ENCODE assay signal across 7 mouse cellular contexts in genomic region chr5:82346672-82347071, GRCm38 (mm10).
DNase-seq lines count a peak whose midpoint lies in the region; ATAC-seq and TF ChIP-seq lines count a peak whose summit lies in the region.

No protein-coding gene starts in this region.

- H3K4me3 ChIP-seq in E14TG2a.4 (replicated peaks; ENCODE audit: low read length): no peak overlapping the region
- no peak overlapping the region for H3K4me3 ChIP-seq in embryonic facial prominence, embryonic 10.5 days
- no peak overlapping the region for H3K4me3 ChIP-seq in hindbrain, embryonic 10.5 days
- H3K4me3 ChIP-seq in midbrain, embryonic 11.5 days (ENCODE audit: low read depth, low read length): no peak overlapping the region

- H3K9ac ChIP-seq in midbrain, embryonic 11.5 days (ENCODE audit: low read length): no peak overlapping the region

- no peak overlapping the region for H3K27ac ChIP-seq in embryonic facial prominence, embryonic 10.5 days (replicated peaks)
- H3K27ac ChIP-seq in hindbrain, embryonic 10.5 days: no peak overlapping the region
- H3K27ac ChIP-seq in midbrain, embryonic 11.5 days (ENCODE audit: low read depth, low read length): no peak overlapping the region

- no peaks in the 10 kb centered on the region for H3K36me3 ChIP-seq in E14TG2a.4 (ENCODE audit: insufficient read depth, low read length)
- H3K36me3 ChIP-seq in embryonic facial prominence, embryonic 10.5 days (replicated peaks): no peaks in the 10 kb centered on the region
- no peaks in the 10 kb centered on the region for H3K36me3 ChIP-seq in hindbrain, embryonic 10.5 days
- H3K36me3 ChIP-seq in midbrain, embryonic 11.5 days (ENCODE audit: control insufficient read depth, insufficient read depth, low read length): no peaks in the 10 kb centered on the region

- 11% methylated on average over 7 of the region's 7 CpGs for WGBS in embryonic facial prominence, embryonic 10.5 days
- 8% methylated on average over 7 of the region's 7 CpGs for WGBS in hindbrain, embryonic 10.5 days
- 11% methylated on average over 7 of the region's 7 CpGs for WGBS in midbrain, embryonic 11.5 days

- TF ChIP-seq CTCF in E14TG2a.4 (conservative IDR thresholded peaks at IDR 0.05; ENCODE audit: low read length): peak; percentile 67

- DNase-seq in adipocyte (ENCODE audit: low spot score): peak; percentile 87
- DNase-seq in embryonic facial prominence, embryonic 10.5 days (ENCODE audit: low spot score): peak; percentile 57
- DNase-seq in hindbrain, embryonic 10.5 days (ENCODE audit: low spot score): peak; percentile 49
- peak; percentile 54 for DNase-seq in layer of hippocampus, adult 9-11 months
- peak; percentile 97 for DNase-seq in midbrain, embryonic 11.5 days (ENCODE audit: low spot score, missing footprints)
- peak; percentile 62 for DNase-seq in testis, postnatal 10 days (ENCODE audit: low spot score)

- H3K4me2 ChIP-seq in midbrain, embryonic 11.5 days: no peak overlapping the region

- peak; percentile 75; the same call in 1 of the 2 replicates for ATAC-seq in midbrain, embryonic 11.5 days (ENCODE audit: low FRiP score)

- no peaks in the 10 kb centered on the region for H3K4me1 ChIP-seq in E14TG2a.4 (replicated peaks; ENCODE audit: low read depth, low read length)
- no peaks in the 10 kb centered on the region for H3K4me1 ChIP-seq in embryonic facial prominence, embryonic 10.5 days
- H3K4me1 ChIP-seq in hindbrain, embryonic 10.5 days (replicated peaks): no peaks in the 10 kb centered on the region
- no peaks in the 10 kb centered on the region for H3K4me1 ChIP-seq in midbrain, embryonic 11.5 days (ENCODE audit: control insufficient read depth, insufficient read depth, low read length)

- H3K27me3 ChIP-seq in E14TG2a.4 (ENCODE audit: insufficient read depth, low read length): no peaks in the 10 kb centered on the region
- no peaks in the 10 kb centered on the region for H3K27me3 ChIP-seq in embryonic facial prominence, embryonic 10.5 days (replicated peaks; ENCODE audit: low read depth, poor library complexity, severe bottlenecking)
- H3K27me3 ChIP-seq in hindbrain, embryonic 10.5 days (ENCODE audit: insufficient read depth, poor library complexity, severe bottlenecking): no peaks in the 10 kb centered on the region
- H3K27me3 ChIP-seq in midbrain, embryonic 11.5 days (ENCODE audit: control insufficient read depth, insufficient read depth, low read length): no peaks in the 10 kb centered on the region

- H3K9me3 ChIP-seq in E14TG2a.4 (ENCODE audit: low read length): no peaks in the 10 kb centered on the region
- no peaks in the 10 kb centered on the region for H3K9me3 ChIP-seq in embryonic facial prominence, embryonic 10.5 days
- no peaks in the 10 kb centered on the region for H3K9me3 ChIP-seq in hindbrain, embryonic 10.5 days
- H3K9me3 ChIP-seq in midbrain, embryonic 11.5 days (ENCODE audit: control insufficient read depth, low read length): no peaks in the 10 kb centered on the region
